In genomic region chr6:50566997-50567255, GRCm38 (mm10) we compare ENCODE assay signal across 8 mouse cellular contexts. TPM values are rescaled to one million over a fixed set of nuclear protein-coding genes. Genes with fewer than 3 reads are reported as not detected.
DNase-seq lines count a peak whose midpoint lies in the region; ATAC-seq and TF ChIP-seq lines count a peak whose summit lies in the region.

No protein-coding gene starts in this region.

- intact Hi-C loops in left cerebral cortex, adult 2 months (cut with DNase I): no loop called here

- peaks cover 24% of the 10 kb centered on the region for H3K36me3 ChIP-seq in embryonic facial prominence, embryonic 10.5 days (replicated peaks)
- H3K36me3 ChIP-seq in intestine, embryonic 14.5 days (ENCODE audit: control insufficient read depth, insufficient read depth, low read length): peaks cover 17% of the 10 kb centered on the region
- peaks cover 8% of the 10 kb centered on the region for H3K36me3 ChIP-seq in neural tube, embryonic 12.5 days

- ATAC-seq in intestine, embryonic 14.5 days (replicated peaks; ENCODE audit: low FRiP score, low TSS enrichment, low read depth): no peak
- no peak; the same call in 1 of the 2 replicates for ATAC-seq in neural tube, embryonic 12.5 days (ENCODE audit: low FRiP score, low read depth)

- DNase-seq in left cerebral cortex, adult 2 months (ENCODE audit: extremely low spot score in 1 of 2, low spot score in 2 of 2): no peak
- no peak for DNase-seq in left cerebral cortex, adult 9 months (ENCODE audit: low spot score in 2 of 2)
- DNase-seq in embryonic facial prominence, embryonic 10.5 days (ENCODE audit: low spot score): no peak
- no peak for DNase-seq in intestine, embryonic 14.5 days (ENCODE audit: low spot score)
- DNase-seq in cerebellum, postnatal 4 days (ENCODE audit: low spot score in 2 of 2): no peak
- no peak for DNase-seq in layer of hippocampus, adult 8-10 months (ENCODE audit: low spot score in 2 of 2)
- no peak for DNase-seq in MN1 (ENCODE audit: low spot score)

- peak overlapping the region; percentile 85 for H3K9ac ChIP-seq in intestine, embryonic 14.5 days (ENCODE audit: low read length)
- peak overlapping the region; percentile 81 for H3K9ac ChIP-seq in neural tube, embryonic 12.5 days

- H3K4me2 ChIP-seq in intestine, embryonic 14.5 days (ENCODE audit: low read length): peak overlapping the region; percentile 77
- peak overlapping the region; percentile 86 for H3K4me2 ChIP-seq in neural tube, embryonic 12.5 days (replicated peaks)

- H3K27ac ChIP-seq in left cerebral cortex, adult 2 months: peak overlapping the region; percentile 95
- peak overlapping the region; percentile 93 for H3K27ac ChIP-seq in embryonic facial prominence, embryonic 10.5 days (replicated peaks)
- H3K27ac ChIP-seq in intestine, embryonic 14.5 days (ENCODE audit: low read depth): peak overlapping the region; percentile 86
- peak overlapping the region; percentile 46; the same call in 1 of the 2 replicates for H3K27ac ChIP-seq in neural tube, embryonic 12.5 days

- H3K4me3 ChIP-seq in left cerebral cortex, adult 2 months: peak overlapping the region; percentile 82
- H3K4me3 ChIP-seq in embryonic facial prominence, embryonic 10.5 days: peak overlapping the region; percentile 90
- peak overlapping the region; percentile 90 for H3K4me3 ChIP-seq in intestine, embryonic 14.5 days (ENCODE audit: low read depth, low read length)
- H3K4me3 ChIP-seq in neural tube, embryonic 12.5 days: peak overlapping the region; percentile 75

- no peaks in the 10 kb centered on the region for H3K27me3 ChIP-seq in embryonic facial prominence, embryonic 10.5 days (replicated peaks; ENCODE audit: low read depth, poor library complexity, severe bottlenecking)
- no peaks in the 10 kb centered on the region for H3K27me3 ChIP-seq in intestine, embryonic 14.5 days (replicated peaks; ENCODE audit: control insufficient read depth, insufficient read depth, low read length)
- H3K27me3 ChIP-seq in neural tube, embryonic 12.5 days (replicated peaks): no peaks in the 10 kb centered on the region

- peaks cover 11% of the 10 kb centered on the region for H3K4me1 ChIP-seq in embryonic facial prominence, embryonic 10.5 days
- H3K4me1 ChIP-seq in intestine, embryonic 14.5 days (replicated peaks; ENCODE audit: control insufficient read depth, insufficient read depth, low read length): 0 out of 2 replicates have a peak, but pooled peaks cover 8% of the 10 kb centered on the region
- 0 out of 2 replicates have a peak, but pooled peaks cover 5% of the 10 kb centered on the region for H3K4me1 ChIP-seq in neural tube, embryonic 12.5 days

- no peak for TF ChIP-seq CTCF in left cerebral cortex, adult 2 months (IDR thresholded peaks at IDR 0.05)

- no peaks in the 10 kb centered on the region for H3K9me3 ChIP-seq in embryonic facial prominence, embryonic 10.5 days
- H3K9me3 ChIP-seq in intestine, embryonic 14.5 days (ENCODE audit: control insufficient read depth, low read length): no peaks in the 10 kb centered on the region
- H3K9me3 ChIP-seq in neural tube, embryonic 12.5 days: no peaks in the 10 kb centered on the region

- WGBS in embryonic facial prominence, embryonic 10.5 days: 19% methylated on average over 6 of the region's 6 CpGs
- WGBS in intestine, embryonic 14.5 days: 9% methylated on average over 6 of the region's 6 CpGs
- 19% methylated on average over 6 of the region's 6 CpGs for WGBS in neural tube, embryonic 12.5 days

RNA-seq across cellular contexts. Expression of gene Cycs, which starts 0.6 kb away (rescaled TPM):
- total RNA-seq in left cerebral cortex, adult 2 months (2021): 10 to 100 TPM; 45.1 to 48.0 TPM
- polyA plus RNA-seq in embryonic facial prominence, embryonic 10.5 days (2016; fragmentation: Nextera tagmentation; extraction: Ambion mirVana): 84.2 and 85.2 TPM in 2 replicates
- polyA plus RNA-seq in intestine, embryonic 14.5 days (2014; fragmentation: Nextera tagmentation; extraction: Ambion mirVana): 66.5 and 78.7 TPM in 2 replicates
- 69.7 and 74.2 TPM in 2 replicates for polyA plus RNA-seq in neural tube, embryonic 12.5 days (2016; fragmentation: Nextera tagmentation; extraction: Ambion mirVana)
- total RNA-seq in layer of hippocampus, adult 8-10 months (2022): 10 to 100 TPM; 36.4 to 45.7 (median 39.8) TPM

RNA-seq across cellular contexts. Expression of gene 4921507P07Rik, which starts 29.5 kb away (rescaled TPM):
- under 1 TPM; 0.42 to 0.57 TPM for total RNA-seq in left cerebral cortex, adult 2 months (2021)
- 0.49 and 0.69 TPM in 2 replicates for polyA plus RNA-seq in embryonic facial prominence, embryonic 10.5 days (2016; fragmentation: Nextera tagmentation; extraction: Ambion mirVana)
- polyA plus RNA-seq in intestine, embryonic 14.5 days (2014; fragmentation: Nextera tagmentation; extraction: Ambion mirVana): 0.69 and 1.3 TPM in 2 replicates
- 0.90 and 1.1 TPM in 2 replicates for polyA plus RNA-seq in neural tube, embryonic 12.5 days (2016; fragmentation: Nextera tagmentation; extraction: Ambion mirVana)
- total RNA-seq in layer of hippocampus, adult 8-10 months (2022): under 1 TPM; 0.12 to 0.33 (median 0.21) TPM
